In the genomic region with DNA sequence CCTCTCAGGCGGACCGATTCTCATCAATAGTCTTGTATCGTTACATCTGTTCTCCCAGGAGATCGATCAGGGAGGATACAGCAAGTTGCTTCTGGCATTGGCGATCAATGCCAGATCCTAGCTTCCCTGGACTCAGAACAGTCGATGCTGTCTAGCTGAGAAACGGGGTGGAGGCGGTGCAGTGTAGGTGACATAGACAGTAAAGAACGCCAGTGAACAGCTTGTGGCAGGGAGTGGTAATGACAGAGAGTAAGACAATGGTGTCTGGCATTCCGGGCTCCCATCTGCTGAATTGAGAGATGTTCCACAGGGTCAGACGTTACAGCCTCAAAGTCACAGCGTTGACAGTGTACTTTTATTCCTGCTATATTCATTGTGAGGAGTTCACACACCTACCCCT, we compare ENCODE assay signal across 11 mouse cellular contexts.
DNase-seq lines count a peak whose midpoint lies in the region; ATAC-seq and TF ChIP-seq lines count a peak whose summit lies in the region.
"Had no signal": no experiment of that assay in that cellular context is flagged by ENCODE, and none has a peak within 500 bp of the region (broad histone marks: within the 10 kb centered on the region; RNA-seq: fewer than 3 reads in every experiment).

No protein-coding gene starts in this region.

- TF ChIP-seq POLR2A in thymus, adult 2 months (IDR thresholded peaks at IDR 0.05; ENCODE audit: control insufficient read depth, extremely low read depth, insufficient read depth, low read length, poor library complexity) = no peak

- no peak for TF ChIP-seq CTCF in gastrocnemius, adult 2 months (IDR thresholded peaks at IDR 0.05)
- no peak for TF ChIP-seq CTCF in thymus, adult 2 months (IDR thresholded peaks at IDR 0.05; ENCODE audit: borderline replicate concordance, control insufficient read depth, extremely low read depth, insufficient read depth, low read length, poor library complexity)

- 74% methylated on average over 12 of the region's 12 CpGs for WGBS in hindbrain, embryonic 10.5 days
- WGBS in hindbrain, embryonic 12.5 days = 73% methylated on average over 12 of the region's 12 CpGs
- WGBS in thymus, adult 2 months = 85% methylated on average over 12 of the region's 12 CpGs

- ATAC-seq in hindbrain, embryonic 12.5 days (ENCODE audit: low FRiP score) = no peak

- no peak overlapping the region for H3K4me3 ChIP-seq in hindbrain, embryonic 10.5 days
- no peak overlapping the region for H3K4me3 ChIP-seq in hindbrain, embryonic 12.5 days
- H3K4me3 ChIP-seq in gastrocnemius, adult 2 months = no peak overlapping the region
- H3K4me3 ChIP-seq in thymus, adult 2 months (ENCODE audit: control insufficient read depth, insufficient read depth, low read length) = no peak overlapping the region
- H3K4me3 ChIP-seq: heart, embryonic 15.5 days; limb, embryonic 10.5 days had no signal

- H3K9me3 ChIP-seq in hindbrain, embryonic 10.5 days = no peaks in the 10 kb centered on the region
- no peaks in the 10 kb centered on the region for H3K9me3 ChIP-seq in hindbrain, embryonic 12.5 days (replicated peaks)
- H3K9me3 ChIP-seq: heart, embryonic 15.5 days; limb, embryonic 10.5 days had no signal

- intact Hi-C loops in gastrocnemius, adult 2 months (cut with DNase I) = no loop called here

- H3K4me1 ChIP-seq in hindbrain, embryonic 10.5 days (replicated peaks) = peaks cover 23% of the 10 kb centered on the region
- peaks cover 8% of the 10 kb centered on the region; the same call in 1 of the 2 replicates for H3K4me1 ChIP-seq in hindbrain, embryonic 12.5 days
- H3K4me1 ChIP-seq in thymus, adult 2 months (replicated peaks; ENCODE audit: control insufficient read depth, insufficient read depth, low read length) = no peaks in the 10 kb centered on the region
- H3K4me1 ChIP-seq: heart, embryonic 15.5 days had no signal

- peak; percentile 9 for DNase-seq in hindbrain, embryonic 10.5 days (ENCODE audit: low spot score)
- DNase-seq in embryo, embryonic 10.5 days (ENCODE audit: low spot score) = peak; percentile 16
- peak; percentile 72 to 81 for DNase-seq in layer of hippocampus, adult 8-10 months (ENCODE audit: low spot score in 2 of 2)
- peak; percentile 66 to 72 for DNase-seq in right cerebral cortex, postnatal 10 days (ENCODE audit: low spot score in 2 of 2)
- DNase-seq in gastrocnemius, adult 2 months = no peak
- DNase-seq in urinary bladder, postnatal 14 days (ENCODE audit: low spot score) = no peak
- DNase-seq in thymus, adult 2 months = no peak
- DNase-seq: B cell, adult 2 months had no signal

- no peak overlapping the region for H3K9ac ChIP-seq in hindbrain, embryonic 12.5 days
- H3K9ac ChIP-seq: heart, embryonic 15.5 days had no signal

- H3K27me3 ChIP-seq in hindbrain, embryonic 10.5 days (ENCODE audit: insufficient read depth, poor library complexity, severe bottlenecking) = no peaks in the 10 kb centered on the region
- no peaks in the 10 kb centered on the region for H3K27me3 ChIP-seq in hindbrain, embryonic 12.5 days
- H3K27me3 ChIP-seq in thymus, adult 2 months (ENCODE audit: control insufficient read depth, insufficient read depth, low read length) = no peaks in the 10 kb centered on the region
- H3K27me3 ChIP-seq: heart, embryonic 15.5 days had no signal

- no peak overlapping the region for H3K27ac ChIP-seq in hindbrain, embryonic 10.5 days
- no peak overlapping the region for H3K27ac ChIP-seq in hindbrain, embryonic 12.5 days
- no peak overlapping the region for H3K27ac ChIP-seq in gastrocnemius, adult 2 months
- no peak overlapping the region for H3K27ac ChIP-seq in thymus, adult 2 months (ENCODE audit: control insufficient read depth, insufficient read depth, low read length)
- H3K27ac ChIP-seq: heart, embryonic 15.5 days; limb, embryonic 10.5 days had no signal

- no peaks in the 10 kb centered on the region for H3K36me3 ChIP-seq in hindbrain, embryonic 10.5 days
- no peaks in the 10 kb centered on the region for H3K36me3 ChIP-seq in hindbrain, embryonic 12.5 days
- H3K36me3 ChIP-seq in thymus, adult 2 months (ENCODE audit: control insufficient read depth, insufficient read depth, low read length) = no peaks in the 10 kb centered on the region
- H3K36me3 ChIP-seq: limb, embryonic 10.5 days had no signal

- H3K4me2 ChIP-seq in hindbrain, embryonic 12.5 days (replicated peaks) = no peak overlapping the region
- H3K4me2 ChIP-seq: heart, embryonic 15.5 days had no signal

Comparison
In these comparisons a context has a peak if more than half of its experiments do, and no peak if none do; other contexts are left out.
1. DNase-seq: peak in hindbrain, embryonic 10.5 days (single experiment), embryo, embryonic 10.5 days (single experiment), layer of hippocampus, adult 8-10 months (2 of 2) and right cerebral cortex, postnatal 10 days (2 of 2); none in gastrocnemius, adult 2 months (single experiment), urinary bladder, postnatal 14 days (single experiment) and thymus, adult 2 months (single experiment).